11 mouse cellular contexts compared by ENCODE assay signal in the genomic region with DNA sequence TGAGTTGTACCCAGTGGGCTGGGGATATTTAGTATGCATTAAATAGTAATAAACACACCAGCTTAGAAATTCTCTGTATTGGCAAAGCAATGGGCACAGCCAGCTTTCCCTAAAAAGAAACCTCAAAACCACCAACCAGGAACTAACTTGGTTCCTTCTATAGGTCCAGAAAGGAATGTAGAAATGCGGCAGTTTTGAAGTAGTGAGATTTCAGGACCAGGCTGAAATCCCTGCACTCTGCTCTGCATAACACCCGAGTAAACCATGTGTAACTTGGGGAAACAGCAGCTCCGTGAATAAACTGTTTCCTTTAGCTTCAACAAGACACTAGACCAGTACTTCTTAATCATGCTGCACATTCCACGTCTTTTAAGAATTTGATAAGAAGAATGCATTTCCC. TPM values are rescaled to one million over a fixed set of nuclear protein-coding genes. Genes with fewer than 3 reads are reported as not detected.
DNase-seq lines count a peak whose midpoint lies in the region; ATAC-seq lines count a peak whose summit lies in the region.
"Had no signal": no experiment of that assay in that cellular context is flagged by ENCODE, and none has a peak within 500 bp of the region (broad histone marks: within the 10 kb centered on the region; RNA-seq: fewer than 3 reads in every experiment).

No protein-coding gene starts in this region.

- H3K4me1 ChIP-seq in heart, embryonic 11.5 days (ENCODE audit: control insufficient read depth, insufficient read depth, low read length): peaks cover 17% of the 10 kb centered on the region
- peaks cover 23% of the 10 kb centered on the region for H3K4me1 ChIP-seq in hindbrain, embryonic 12.5 days
- peaks cover 25% of the 10 kb centered on the region for H3K4me1 ChIP-seq in liver, embryonic 15.5 days (replicated peaks)

- no peaks in the 10 kb centered on the region for H3K9me3 ChIP-seq in heart, embryonic 11.5 days (replicated peaks; ENCODE audit: control insufficient read depth, low read length)
- no peaks in the 10 kb centered on the region for H3K9me3 ChIP-seq in hindbrain, embryonic 12.5 days (replicated peaks)
- H3K9me3 ChIP-seq in liver, embryonic 15.5 days (replicated peaks): no peaks in the 10 kb centered on the region

- no peak for ATAC-seq in heart, embryonic 11.5 days (replicated peaks; ENCODE audit: insufficient number of reproducible peaks, low FRiP score, low TSS enrichment)
- ATAC-seq in hindbrain, embryonic 12.5 days (ENCODE audit: low FRiP score): no peak
- no peak for ATAC-seq in liver, embryonic 15.5 days (ENCODE audit: insufficient read depth)

- 23% methylated on average over 4 of the region's 4 CpGs for WGBS in heart, embryonic 11.5 days (ENCODE audit: insufficient replicate concordance)
- WGBS in hindbrain, embryonic 12.5 days: 66% methylated on average over 4 of the region's 4 CpGs
- WGBS in liver, embryonic 15.5 days (ENCODE audit: insufficient replicate concordance): 10% methylated on average over 4 of the region's 4 CpGs

- peak overlapping the region; percentile 83 for H3K4me3 ChIP-seq in heart, embryonic 11.5 days (ENCODE audit: low read depth, low read length)
- no peak overlapping the region for H3K4me3 ChIP-seq in hindbrain, embryonic 12.5 days
- H3K4me3 ChIP-seq in liver, embryonic 15.5 days (replicated peaks): peak overlapping the region; percentile 80; the same call in 1 of the 2 replicates

- H3K9ac ChIP-seq in heart, embryonic 11.5 days (ENCODE audit: low read depth, low read length): no peak overlapping the region
- H3K9ac ChIP-seq in hindbrain, embryonic 12.5 days: 0 out of 2 replicates have a peak overlapping the region, but pooled peaks have one; percentile 84
- no peak overlapping the region for H3K9ac ChIP-seq in liver, embryonic 15.5 days

- no peak for DNase-seq in heart, adult 11 months
- DNase-seq in 3T3-L1 (ENCODE audit: low read depth, low spot score): peak; percentile 52
- DNase-seq in left cerebral cortex, adult 8-10 months (ENCODE audit: low spot score in 2 of 2): no peak
- DNase-seq in gastrocnemius, adult 18-20 months (ENCODE audit: low spot score): no peak
- no peak for DNase-seq in cerebellum, postnatal 4 days (ENCODE audit: low spot score in 2 of 2)
- DNase-seq: cerebellum, adult 8-10 months; layer of hippocampus, postnatal 36 days had no signal

- H3K36me3 ChIP-seq in heart, embryonic 11.5 days (ENCODE audit: control insufficient read depth, insufficient read depth, low read length): no peaks in the 10 kb centered on the region
- no peaks in the 10 kb centered on the region for H3K36me3 ChIP-seq in hindbrain, embryonic 12.5 days
- no peaks in the 10 kb centered on the region for H3K36me3 ChIP-seq in liver, embryonic 15.5 days (replicated peaks)

- H3K4me2 ChIP-seq in heart, embryonic 11.5 days: peak overlapping the region; percentile 78
- H3K4me2 ChIP-seq in hindbrain, embryonic 12.5 days (replicated peaks): peak overlapping the region; percentile 87
- peak overlapping the region; percentile 86 for H3K4me2 ChIP-seq in liver, embryonic 15.5 days

- H3K27ac ChIP-seq in heart, embryonic 11.5 days (ENCODE audit: low read depth, low read length): no peak overlapping the region
- no peak overlapping the region for H3K27ac ChIP-seq in hindbrain, embryonic 12.5 days
- no peak overlapping the region for H3K27ac ChIP-seq in liver, embryonic 15.5 days (replicated peaks)

- H3K27me3 ChIP-seq in heart, embryonic 11.5 days (ENCODE audit: control insufficient read depth, insufficient read depth, low read length): no peaks in the 10 kb centered on the region
- H3K27me3 ChIP-seq in hindbrain, embryonic 12.5 days: no peaks in the 10 kb centered on the region
- H3K27me3 ChIP-seq in liver, embryonic 15.5 days: peaks cover 13% of the 10 kb centered on the region; the same call in 1 of the 2 replicates

RNA-seq across cellular contexts. Expression of gene Arfip1, which starts 1.7 kb away (rescaled TPM):
- 42.6 and 56.9 TPM in 2 replicates for polyA plus RNA-seq in heart, embryonic 11.5 days (2014; fragmentation: Nextera tagmentation; extraction: Ambion mirVana)
- 33.1 and 39.9 TPM in 2 replicates for polyA plus RNA-seq in hindbrain, embryonic 12.5 days (2016; fragmentation: Nextera tagmentation; extraction: Ambion mirVana)
- 9.6 and 10.5 TPM in 2 replicates for polyA plus RNA-seq in liver, embryonic 15.5 days (2015; fragmentation: Nextera tagmentation; extraction: Ambion mirVana)
- 10 to 100 TPM; 19.3 to 22.5 (median 19.8) TPM for total RNA-seq in left cerebral cortex, adult 8-10 months (2022)
- 10 to 100 TPM in 1 of 2 experiments, 1 to 10 TPM in 1; 9.8 to 11.6 TPM for total RNA-seq in gastrocnemius, adult 18-20 months (2021)

RNA-seq across cellular contexts. Expression of gene Tigd4, which starts 12.7 kb away (rescaled TPM):
- not detected in 2 replicates for polyA plus RNA-seq in heart, embryonic 11.5 days (2014; fragmentation: Nextera tagmentation; extraction: Ambion mirVana)
- 0.20 TPM in 1 of 2 replicates, not detected in the other for polyA plus RNA-seq in hindbrain, embryonic 12.5 days (2016; fragmentation: Nextera tagmentation; extraction: Ambion mirVana)
- 0.02 and 0.07 TPM in 2 replicates for polyA plus RNA-seq in liver, embryonic 15.5 days (2015; fragmentation: Nextera tagmentation; extraction: Ambion mirVana)
- total RNA-seq in left cerebral cortex, adult 8-10 months (2022): under 1 TPM; 0.13 to 0.21 (median 0.16) TPM
- 10 to 100 TPM in 1 of 2 experiments, 1 to 10 TPM in 1; 5.7 to 15.0 TPM for total RNA-seq in gastrocnemius, adult 18-20 months (2021)
- total RNA-seq: layer of hippocampus, postnatal 36 days; neutrophil, adult 5-6 weeks had no signal
